Mouse (Mus musculus) adrenal gland, adult 10 weeks (tissue): ENCODE measurements around the gene Golph3l. TPM values are rescaled to one million over a fixed set of nuclear protein-coding genes. Genes with fewer than 3 reads are reported as not detected.

Experiments used
- polyA plus RNA-seq: library from polyadenylated mRNA; stranded (reverse); fragments of 350-450 nt; fragmentation: Illumina TruSeq; extraction: RNeasy Lipid Tissue Mini Kit (QIAGEN cat#74804); gene quantifications from one replicate; pipeline ENCODE4 v1.2.3, GENCODE M21; 2014; ENCODE audit warnings: low read depth, low replicate concordance

Golph3l gene
- polyA plus RNA-seq, result 126 TPM

DNA sequence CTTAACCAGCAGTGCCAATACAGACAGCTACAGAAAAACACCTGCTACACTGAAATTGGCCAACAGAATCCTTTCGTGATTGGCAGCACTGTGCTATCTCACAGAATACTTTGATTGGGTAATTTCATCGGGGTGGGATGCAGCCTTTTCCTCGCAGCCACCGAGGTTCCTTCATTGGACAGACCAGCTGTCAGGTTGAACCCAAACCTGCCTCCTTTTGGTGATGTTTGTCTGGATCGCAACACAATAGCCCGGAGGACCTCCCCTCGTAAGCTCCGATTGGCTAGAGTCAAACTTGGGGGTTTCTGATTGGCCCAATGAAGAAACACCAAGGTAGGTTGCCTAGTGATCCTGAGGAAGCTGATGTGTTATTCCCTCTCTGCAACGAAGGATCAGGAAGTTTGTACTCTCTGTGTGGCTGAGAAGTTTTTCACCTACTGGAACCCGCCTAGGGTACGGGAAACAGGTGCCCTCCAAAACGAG is at the start of gene Golph3l:
Gene Golph3l (plus strand): TSS at position 331 of the 483 bp plus-strand sequence.

DNA sequence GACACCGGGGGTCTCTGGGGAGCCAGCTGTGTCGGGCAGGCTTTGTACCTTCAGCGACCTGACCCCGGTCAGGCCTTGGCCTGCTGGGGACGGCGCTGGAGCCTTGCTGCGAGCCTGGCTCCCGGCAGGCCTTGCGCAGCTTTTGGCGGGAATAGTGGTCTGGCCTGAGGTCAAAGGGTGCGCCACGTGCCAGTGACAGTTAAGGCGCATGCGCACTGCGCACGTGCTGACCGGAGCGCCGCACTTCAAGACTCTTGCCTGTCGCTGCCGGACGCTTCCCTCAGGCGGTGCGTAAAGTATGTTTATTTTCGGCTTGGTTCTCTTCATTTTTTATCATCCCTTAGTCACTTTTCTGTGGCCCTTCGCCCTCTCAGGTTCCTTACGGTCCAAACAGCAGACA is 29.3 kb upstream of the Golph3l start, which contains the start of gene Hormad1:
Gene Hormad1 (plus strand): TSS at position 241 of the 400 bp plus-strand sequence.

DNA sequence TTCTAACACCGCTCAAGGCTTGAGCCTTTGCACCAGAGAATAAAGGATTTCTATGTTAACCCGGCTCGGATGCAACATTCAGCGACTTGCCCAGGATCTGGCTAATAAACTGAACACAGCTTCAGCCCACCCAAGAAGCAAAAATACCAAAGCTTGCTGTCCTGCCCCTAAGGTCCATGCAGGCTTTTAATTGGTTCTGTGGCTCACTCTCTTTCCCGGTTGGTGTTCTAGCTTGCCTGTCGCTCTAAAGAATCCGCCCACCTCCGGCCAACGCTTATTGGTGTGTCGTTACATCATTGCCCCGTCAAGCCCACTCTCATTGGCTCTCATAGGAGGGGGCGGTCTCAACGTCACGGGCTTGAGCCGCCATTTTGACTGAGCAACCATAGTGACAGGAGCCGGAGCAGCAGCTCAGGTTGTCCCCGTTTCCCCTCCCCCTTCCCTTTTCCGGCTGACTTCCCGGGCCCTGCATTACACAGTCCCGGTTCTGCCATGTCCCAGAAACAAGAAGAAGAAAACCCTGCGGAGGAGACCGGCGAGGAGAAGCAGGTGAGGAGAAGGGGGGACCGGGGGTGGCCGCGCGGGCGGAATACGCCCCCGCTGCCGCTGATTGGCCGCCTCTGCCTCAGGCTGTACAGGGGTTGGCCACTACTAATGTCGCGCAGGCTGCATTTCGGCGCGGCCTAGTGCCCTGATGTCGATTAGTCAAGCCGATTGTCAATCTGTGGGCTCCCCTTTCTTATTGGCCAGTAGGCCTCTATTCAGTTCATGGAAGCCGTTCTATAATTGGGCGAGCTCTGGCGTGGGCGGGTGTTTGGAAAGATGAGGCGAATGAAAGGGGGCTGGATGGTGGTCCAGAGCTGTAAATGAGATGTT is 36.1 kb downstream of the Golph3l start, which contains the start of gene Ensa:
Gene Ensa (plus strand): TSS at position 366 of the 876 bp plus-strand sequence.

GRCm38 (mm10) chr3:95658236-95658867 is 69.6 kb downstream of the Golph3l start, which contains the start of gene Mcl1:
Gene Mcl1, plus strand, starts transcription at chr3:95658788.

Other genes starting within 250 kb of the Golph3l start
- gene Setdb1, start 231.7 kb upstream of the Golph3l start, polyA plus RNA-seq, result 15.8 TPM
- gene 4930558C23Rik, start 186.1 kb upstream of the Golph3l start, polyA plus RNA-seq, result not detected
- 62.5 TPM for gene Arnt, start 154.5 kb upstream of the Golph3l start, polyA plus RNA-seq
- 2.9 TPM for gene Ctsk, start 89.7 kb upstream of the Golph3l start, polyA plus RNA-seq
- gene Ctss, start 62.1 kb upstream of the Golph3l start, polyA plus RNA-seq, result 147 TPM
- not detected for gene Hormad1, start 29.3 kb upstream of the Golph3l start, polyA plus RNA-seq
- 70.2 TPM for gene Ensa, start 36.1 kb downstream of the Golph3l start, polyA plus RNA-seq
- 456 TPM for gene Mcl1, start 69.9 kb downstream of the Golph3l start, polyA plus RNA-seq
- gene Adamtsl4, start 99.0 kb downstream of the Golph3l start, polyA plus RNA-seq, result 0.47 TPM
- gene Ecm1, start 150.6 kb downstream of the Golph3l start, polyA plus RNA-seq, result 34.2 TPM
- gene Tars2, start 171.3 kb downstream of the Golph3l start, polyA plus RNA-seq, result 17.7 TPM
- 43.9 TPM for gene Rprd2, start 229.9 kb downstream of the Golph3l start, polyA plus RNA-seq